8 mouse cellular contexts compared by ENCODE assay signal in genomic region chr8:47288131-47288865, GRCm38 (mm10).
A peak's percentile ranks its signal among the peaks of the same experiment; 100 is the strongest.
DNase-seq lines count a peak whose midpoint lies in the region; ATAC-seq and TF ChIP-seq lines count a peak whose summit lies in the region.

No protein-coding gene starts in this region.

- peaks cover 6% of the 10 kb centered on the region for H3K4me1 ChIP-seq in heart, adult 2 months (ENCODE audit: control insufficient read depth, insufficient read depth, low read length)
- 0 out of 2 replicates have a peak, but pooled peaks cover 7% of the 10 kb centered on the region for H3K4me1 ChIP-seq in liver, embryonic 13.5 days (replicated peaks)
- peaks cover 50% of the 10 kb centered on the region for H3K4me1 ChIP-seq in neural tube, embryonic 13.5 days (replicated peaks)

- TF ChIP-seq CTCF in heart, adult 2 months (IDR thresholded peaks at IDR 0.05) = peak; percentile 18

- H3K79me2 ChIP-seq in heart, adult 2 months (replicated peaks; ENCODE audit: control insufficient read depth, insufficient read depth, low read length) = peaks cover 9% of the 10 kb centered on the region

- peak overlapping the region; percentile 77 for H3K27ac ChIP-seq in heart, adult 2 months
- no peak overlapping the region for H3K27ac ChIP-seq in liver, embryonic 13.5 days
- H3K27ac ChIP-seq in neural tube, embryonic 13.5 days (replicated peaks) = peak overlapping the region; percentile 99

- H3K4me3 ChIP-seq in heart, adult 2 months = peak overlapping the region; percentile 63
- H3K4me3 ChIP-seq in liver, embryonic 13.5 days (replicated peaks) = peak overlapping the region; percentile 55
- peak overlapping the region; percentile 85 for H3K4me3 ChIP-seq in neural tube, embryonic 13.5 days

- peak overlapping the region; percentile 70 for H3K4me2 ChIP-seq in liver, embryonic 13.5 days
- H3K4me2 ChIP-seq in neural tube, embryonic 13.5 days = peak overlapping the region; percentile 83

- H3K27me3 ChIP-seq in heart, adult 2 months (ENCODE audit: control insufficient read depth, insufficient read depth, low read length) = no peaks in the 10 kb centered on the region
- peaks cover 61% of the 10 kb centered on the region for H3K27me3 ChIP-seq in liver, embryonic 13.5 days
- H3K27me3 ChIP-seq in neural tube, embryonic 13.5 days = no peaks in the 10 kb centered on the region

- ATAC-seq in liver, embryonic 13.5 days (ENCODE audit: low read depth) = no peak
- ATAC-seq in neural tube, embryonic 13.5 days (ENCODE audit: low read depth) = peak; percentile 54

- peak; percentile 34 for DNase-seq in thymus, postnatal 4 days
- no peak for DNase-seq in thymus, postnatal 14 days
- DNase-seq in embryo, embryonic 9.5 days (ENCODE audit: extremely low spot score) = peak; percentile 80
- DNase-seq in heart, adult 2 months = peak; percentile 59 to 67
- DNase-seq in kidney, postnatal 25 days = peak; percentile 23 to 60
- no peak for DNase-seq in liver, embryonic 13.5 days
- DNase-seq in adipocyte (ENCODE audit: low spot score) = no peak

- no peaks in the 10 kb centered on the region for H3K9me3 ChIP-seq in liver, embryonic 13.5 days (replicated peaks)
- H3K9me3 ChIP-seq in neural tube, embryonic 13.5 days = no peaks in the 10 kb centered on the region

- TF ChIP-seq POLR2A in heart, adult 2 months (IDR thresholded peaks at IDR 0.05; ENCODE audit: insufficient read depth, low read depth, low read length) = no peak

- WGBS in heart, adult 2 months = 1% methylated on average over 70 of the region's 78 CpGs
- WGBS in liver, embryonic 13.5 days (ENCODE audit: insufficient replicate concordance) = under 1% methylated on average over 77 of the region's 78 CpGs
- under 1% methylated on average over 72 of the region's 78 CpGs for WGBS in neural tube, embryonic 13.5 days

- intact Hi-C loops in heart, adult 2 months (cut with DNase I) = loop anchor here (5.0 kb wide), 2 partner anchors 59 to 79 kb away; no protein-coding TSS in a partner anchor

- H3K9ac ChIP-seq in heart, adult 2 months (ENCODE audit: low read depth, low read length) = peak overlapping the region; percentile 79
- H3K9ac ChIP-seq in liver, embryonic 13.5 days = peak overlapping the region; percentile 36
- peak overlapping the region; percentile 100 for H3K9ac ChIP-seq in neural tube, embryonic 13.5 days

- no peaks in the 10 kb centered on the region for H3K36me3 ChIP-seq in heart, adult 2 months (ENCODE audit: control insufficient read depth, insufficient read depth, low read length)
- H3K36me3 ChIP-seq in liver, embryonic 13.5 days = no peaks in the 10 kb centered on the region
- no peaks in the 10 kb centered on the region for H3K36me3 ChIP-seq in neural tube, embryonic 13.5 days

- TF ChIP-seq EP300 in heart, adult 2 months (IDR thresholded peaks at IDR 0.05; ENCODE audit: insufficient read depth, low read depth, low read length) = no peak

Comparison
In these comparisons a context has a peak if more than half of its experiments do, and no peak if none do; other contexts are left out.
1. DNase-seq: peak in thymus, postnatal 4 days (single experiment), embryo, embryonic 9.5 days (single experiment), heart, adult 2 months (2 of 2) and kidney, postnatal 25 days (2 of 2); none in thymus, postnatal 14 days (single experiment), liver, embryonic 13.5 days (single experiment) and adipocyte (single experiment).
2. H3K9ac ChIP-seq: peak in every context shown above with its lines; median percentile 100 in neural tube, embryonic 13.5 days; 79 in heart, adult 2 months; 36 in liver, embryonic 13.5 days.
3. Peak in every context shown above with its lines, with median percentiles within 50 percentile points of each other: H3K4me3 ChIP-seq.